Mouse (Mus musculus) kidney, embryonic 14.5 days (tissue): ENCODE measurements around the gene Sf3b5. TPM values are rescaled to one million over a fixed set of nuclear protein-coding genes. Genes with fewer than 3 reads are reported as not detected.

Experiments
- ATAC-seq: fragments of 200-750 bp; cut with Nextera tagmentation; 2 replicates; pipeline ENCODE4 v1.8.0; 2017; ENCODE audit warnings: moderate number of reproducible peaks, mild to moderate bottlenecking, moderate TSS enrichment, moderate library complexity; ENCODE audit not compliant: low FRiP score, low TSS enrichment
- H3K27ac ChIP-seq: fragments of 300-500 bp; sonication (generic); 2 replicates; pipeline ENCODE4 v1.5.1; 2014; ENCODE audit warnings: low read depth, mild to moderate bottlenecking, low read length, moderate library complexity, mixed read lengths
- H3K27me3 ChIP-seq: fragments of 300-500 bp; sonication (generic); 2 replicates; pipeline ENCODE4 v1.6.1; 2014; ENCODE audit warnings: mild to moderate bottlenecking, low read length; ENCODE audit not compliant: control insufficient read depth, insufficient read depth
- H3K36me3 ChIP-seq: fragments of 300-500 bp; sonication (generic); 2 replicates; pipeline ENCODE4 v1.6.1; 2014; ENCODE audit warnings: low read length, mixed read lengths; ENCODE audit not compliant: control insufficient read depth, insufficient read depth
- H3K4me1 ChIP-seq: fragments of 300-500 bp; sonication (generic); 2 replicates; pipeline ENCODE4 v1.6.1; 2014; ENCODE audit warnings: low read length, mixed read lengths; ENCODE audit not compliant: control insufficient read depth, insufficient read depth
- H3K4me2 ChIP-seq: fragments of 300-500 bp; sonication (generic); replicated peaks from 2 replicates; pipeline ENCODE4 v1.6.1; 2014; ENCODE audit warnings: low read depth, mild to moderate bottlenecking, low read length
- H3K4me3 ChIP-seq: fragments of 300-500 bp; sonication (generic); 2 replicates; pipeline ENCODE4 v1.5.1; 2014; ENCODE audit warnings: mild to moderate bottlenecking, low read length
- H3K9ac ChIP-seq: fragments of 300-500 bp; sonication (generic); 2 replicates; pipeline ENCODE4 v1.6.1; 2014; ENCODE audit warnings: low read depth, mild to moderate bottlenecking, low read length, moderate library complexity
- H3K9me3 ChIP-seq: fragments of 300-500 bp; sonication (generic); 2 replicates; pipeline ENCODE4 v1.6.1; 2016; ENCODE audit warnings: low read length; ENCODE audit not compliant: control insufficient read depth
- WGBS: fragments of 180-500 bp; shearing (Covaris S2); extraction: QIAGEN DNeasy Blood & Tissue Kit; methylation state at CpG from one replicate; pipeline ENCODE4 v1.1.7; 2014; 5-methylcytosine and 5-hydroxymethylcytosine counted together
- polyA plus RNA-seq: library from polyadenylated mRNA; unstranded; fragments of >200 nt; fragmentation: Nextera tagmentation; extraction: Ambion mirVana; gene quantifications from 2 replicates; pipeline ENCODE4 v1.2.1, GENCODE M21; 2014

Sf3b5 gene
- 43.2 and 61.8 TPM in 2 replicates for polyA plus RNA-seq

GRCm38 (mm10) chr10:13005043-13005442 is at the start of gene Sf3b5:
Gene Sf3b5, plus strand, starts transcription at chr10:13005343.
- ATAC-seq: no peak
- no peak within 1 kb of the TSS for H3K4me2 ChIP-seq
- H3K4me1 ChIP-seq: peaks cover 7% of the 10 kb centered on the region
- H3K4me3 ChIP-seq: no peak within 1 kb of the TSS
- H3K9ac ChIP-seq: no peak within 1 kb of the TSS
- H3K9me3 ChIP-seq: no peaks in the 10 kb centered on the region
- H3K27ac ChIP-seq: no peak within 1 kb of the TSS
- H3K36me3 ChIP-seq: no peaks in the 10 kb centered on the region
- H3K27me3 ChIP-seq: no peaks in the 10 kb centered on the region
- 89% methylated on average over 3 of the region's 3 CpGs for WGBS

DNA sequence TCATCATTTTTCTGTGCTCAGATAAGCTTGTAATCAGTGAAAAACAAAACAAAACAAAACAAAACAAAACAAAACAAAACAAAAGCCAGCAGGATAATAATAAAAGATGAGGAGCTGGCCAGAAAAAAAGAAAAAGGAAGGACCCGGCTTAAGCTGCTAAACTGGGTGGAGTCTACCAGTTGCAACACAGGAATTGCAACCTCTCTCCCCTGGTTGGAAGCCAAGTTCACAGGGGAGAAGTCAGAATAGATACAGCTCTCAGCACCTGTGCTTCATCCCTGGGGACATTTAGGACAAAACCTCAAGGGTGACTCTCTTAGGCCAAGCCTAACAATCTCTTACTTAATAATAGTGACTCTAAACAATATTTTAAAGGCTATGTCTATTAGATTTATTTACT is 49.3 kb upstream of the Sf3b5 start:
- H3K9ac ChIP-seq: no peak overlapping the region
- H3K4me2 ChIP-seq: no peak overlapping the region
- ATAC-seq: no peak
- H3K9me3 ChIP-seq: no peaks in the 10 kb centered on the region
- H3K4me1 ChIP-seq: no peaks in the 10 kb centered on the region
- no peaks in the 10 kb centered on the region for H3K27me3 ChIP-seq
- H3K4me3 ChIP-seq: no peak overlapping the region
- H3K36me3 ChIP-seq: no peaks in the 10 kb centered on the region
- no peak overlapping the region for H3K27ac ChIP-seq
- 45% methylated on average over 1 of the region's 1 CpGs for WGBS

GRCm38 (mm10) chr10:12957271-12957670 is 47.9 kb upstream of the Sf3b5 start:
- H3K4me3 ChIP-seq: no peak overlapping the region
- no peak for ATAC-seq
- H3K9ac ChIP-seq: no peak overlapping the region
- WGBS: 84% methylated on average over 4 of the region's 4 CpGs
- no peaks in the 10 kb centered on the region for H3K9me3 ChIP-seq
- no peak overlapping the region for H3K27ac ChIP-seq
- H3K4me1 ChIP-seq: no peaks in the 10 kb centered on the region
- no peak overlapping the region for H3K4me2 ChIP-seq
- H3K36me3 ChIP-seq: no peaks in the 10 kb centered on the region
- H3K27me3 ChIP-seq: no peaks in the 10 kb centered on the region

- H3K4me2 ChIP-seq: no peak overlapping the region
- H3K9me3 ChIP-seq: no peaks in the 10 kb centered on the region
- H3K36me3 ChIP-seq: no peaks in the 10 kb centered on the region
- H3K27me3 ChIP-seq: no peaks in the 10 kb centered on the region
- H3K9ac ChIP-seq: no peak overlapping the region
- no peak overlapping the region for H3K4me3 ChIP-seq
- H3K27ac ChIP-seq: no peak overlapping the region
- 82% methylated on average over 8 of the region's 8 CpGs for WGBS
- peaks cover 3% of the 10 kb centered on the region; the same call in 1 of the 2 replicates for H3K4me1 ChIP-seq
- ATAC-seq: no peak
These were observed 43.6 kb upstream of the Sf3b5 start for GRCm38 (mm10) chr10:12961546-12961945.

DNA sequence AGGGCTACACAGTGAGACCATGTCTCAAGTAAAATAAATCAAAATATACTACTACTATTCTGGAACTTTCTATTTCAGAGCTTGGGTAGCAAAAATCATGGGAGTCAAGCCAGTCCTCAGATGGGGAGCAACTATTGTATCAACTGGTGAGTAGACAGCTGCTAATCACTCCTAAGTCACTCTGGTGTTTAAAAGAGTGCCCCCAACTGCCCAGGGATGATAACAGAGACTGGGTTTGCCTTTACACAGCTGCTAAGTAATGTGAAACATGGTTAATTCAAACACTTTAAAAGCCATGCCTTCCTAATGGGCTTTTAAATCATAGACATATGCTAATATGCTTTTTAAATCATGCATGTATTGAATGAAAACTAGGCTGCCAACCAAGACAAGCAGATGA is 42.9 kb upstream of the Sf3b5 start:
- no peak overlapping the region for H3K27ac ChIP-seq

GRCm38 (mm10) chr10:12963362-12964147 is 41.6 kb upstream of the Sf3b5 start:
- 4% methylated on average over 29 of the region's 29 CpGs for WGBS
- Histone ChIP-seq H3K27me3 (no peaks in the 10 kb centered on the region), H3K9me3 (no peaks in the 10 kb centered on the region), H3K27ac (no peak overlapping the region), H3K9ac (peak overlapping the region; percentile 61), H3K4me3 (peak overlapping the region; percentile 68), H3K36me3 (no peaks in the 10 kb centered on the region), H3K4me2 (peak overlapping the region; percentile 71), H3K4me1 (peaks cover 3% of the 10 kb centered on the region; the same call in 1 of the 2 replicates)
- ATAC-seq: peak; percentile 45

More for the DNA sequence above, 42.9 kb upstream of the Sf3b5 start:
- no peak for ATAC-seq
- H3K9ac ChIP-seq: no peak overlapping the region
- no peak overlapping the region for H3K4me2 ChIP-seq
- H3K4me3 ChIP-seq: no peak overlapping the region
- no peaks in the 10 kb centered on the region for H3K27me3 ChIP-seq
- H3K9me3 ChIP-seq: no peaks in the 10 kb centered on the region
- H3K36me3 ChIP-seq: no peaks in the 10 kb centered on the region
- peaks cover 3% of the 10 kb centered on the region; the same call in 1 of the 2 replicates for H3K4me1 ChIP-seq

DNA sequence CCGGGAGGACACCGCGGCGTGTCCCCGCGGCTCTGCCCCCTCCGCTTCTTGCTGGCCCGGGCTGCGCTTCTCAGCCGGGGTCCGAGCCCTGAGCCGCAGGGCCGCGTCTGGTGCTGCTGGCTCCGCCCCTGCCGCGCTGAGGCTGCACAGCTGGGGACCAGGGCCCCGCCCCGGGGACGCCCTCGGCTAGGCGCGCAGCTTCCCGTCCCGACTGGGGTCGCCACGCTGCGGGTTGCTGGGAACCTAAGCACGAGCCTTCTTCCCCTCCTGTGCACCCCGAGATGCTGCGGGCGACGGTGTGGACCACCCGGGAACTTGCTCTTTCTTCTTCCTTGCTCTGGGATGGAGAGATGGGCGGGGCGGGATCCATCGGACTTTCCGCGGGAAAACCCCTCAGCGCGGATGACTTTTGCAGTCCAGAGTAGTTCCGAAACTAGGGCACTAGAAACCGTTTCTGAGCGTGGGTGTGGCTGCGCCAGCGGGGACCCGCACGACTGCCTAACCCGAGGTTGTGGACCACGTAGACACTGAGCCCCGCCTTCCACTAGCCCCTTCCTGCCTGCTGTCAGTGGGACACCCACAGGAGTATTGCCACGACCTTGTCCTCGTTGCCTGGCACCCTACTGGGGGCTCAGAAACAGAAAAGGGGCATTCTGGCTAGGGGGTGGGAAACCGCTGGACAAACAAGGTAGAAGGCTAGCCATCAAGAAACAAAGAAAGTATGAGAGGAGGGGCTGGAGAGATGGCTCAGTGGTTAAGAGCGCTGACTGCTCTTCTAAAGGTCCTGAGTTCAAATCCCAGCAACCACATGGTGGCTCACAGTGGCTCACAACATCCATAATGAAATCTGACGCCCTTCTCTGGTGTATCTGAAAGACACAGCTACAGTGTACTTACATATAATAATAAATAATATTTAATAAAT is 40.7 kb upstream of the Sf3b5 start, which contains the start of gene Stx11:
TSS of gene Stx11 (minus strand) at position 148 of the 925 bp plus-strand sequence.
- peak within 1 kb of the TSS; percentile 61 for H3K9ac ChIP-seq
- H3K4me2 ChIP-seq: peak within 1 kb of the TSS; percentile 71
- peak; percentile 96 for ATAC-seq
- H3K9me3 ChIP-seq: no peaks in the 10 kb centered on the region
- peak within 1 kb of the TSS; percentile 68 for H3K4me3 ChIP-seq
- no peak within 1 kb of the TSS for H3K27ac ChIP-seq
- H3K36me3 ChIP-seq: no peaks in the 10 kb centered on the region
- H3K27me3 ChIP-seq: no peaks in the 10 kb centered on the region
- H3K4me1 ChIP-seq: peaks cover 3% of the 10 kb centered on the region; the same call in 1 of the 2 replicates
- WGBS: 4% methylated on average over 54 of the region's 56 CpGs

GRCm38 (mm10) chr10:12965669-12966180 is 39.4 kb upstream of the Sf3b5 start:
- 58% methylated on average over 5 of the region's 5 CpGs for WGBS
- Histone ChIP-seq H3K9ac (no peak overlapping the region), H3K27me3 (no peaks in the 10 kb centered on the region), H3K4me1 (peaks cover 3% of the 10 kb centered on the region; the same call in 1 of the 2 replicates), H3K4me3 (no peak overlapping the region), H3K4me2 (no peak overlapping the region), H3K9me3 (no peaks in the 10 kb centered on the region), H3K27ac (no peak overlapping the region), H3K36me3 (no peaks in the 10 kb centered on the region)
- ATAC-seq: no peak
